Comparison of ENCODE assay signal across 8 mouse cellular contexts in the genomic region with DNA sequence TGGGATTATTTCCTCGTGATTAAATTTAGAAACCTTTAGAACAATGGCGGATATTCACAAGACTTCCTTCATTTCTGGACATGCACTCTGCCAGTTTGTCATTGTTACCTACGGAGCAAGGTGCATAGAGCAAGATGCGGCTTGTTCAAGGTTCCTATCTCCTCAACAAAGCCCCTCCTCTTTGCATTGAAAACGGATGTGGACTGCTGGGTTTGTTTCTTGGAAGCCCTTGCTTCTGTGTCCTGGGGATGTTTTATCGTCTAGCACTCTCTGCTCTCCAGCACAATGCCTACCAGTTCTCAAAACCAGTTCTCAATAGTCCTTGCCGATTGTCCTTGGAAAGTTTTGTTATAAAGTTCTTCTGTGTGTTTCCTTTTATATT. TPM values are rescaled to one million over a fixed set of nuclear protein-coding genes. Genes with fewer than 3 reads are reported as not detected.
DNase-seq lines count a peak whose midpoint lies in the region; ATAC-seq and TF ChIP-seq lines count a peak whose summit lies in the region.

No protein-coding gene starts in this region.

- H3K4me1 ChIP-seq in liver, adult 2 months (ENCODE audit: control insufficient read depth, insufficient read depth, low read length), result peaks cover 16% of the 10 kb centered on the region
- 0 out of 2 replicates have a peak, but pooled peaks cover 3% of the 10 kb centered on the region for H3K4me1 ChIP-seq in embryonic facial prominence, embryonic 12.5 days
- no peaks in the 10 kb centered on the region for H3K4me1 ChIP-seq in hindbrain, postnatal 0 days (ENCODE audit: insufficient read depth, low read length)

- peak overlapping the region; percentile 85; the same call in 1 of the 2 replicates for H3K4me2 ChIP-seq in embryonic facial prominence, embryonic 12.5 days (replicated peaks)
- H3K4me2 ChIP-seq in hindbrain, postnatal 0 days (ENCODE audit: low read depth, low read length), result peak overlapping the region; percentile 75
- H3K4me2 ChIP-seq in myocyte (ENCODE audit: low read depth), result peak overlapping the region; percentile 97

- ATAC-seq in embryonic facial prominence, embryonic 12.5 days (ENCODE audit: insufficient number of reproducible peaks, insufficient read depth, low FRiP score, low TSS enrichment), result no peak
- ATAC-seq in hindbrain, postnatal 0 days, result no peak

- H3K79me2 ChIP-seq in liver, adult 2 months (ENCODE audit: control insufficient read depth, insufficient read depth, low read length), result peaks cover 6% of the 10 kb centered on the region; the same call in 1 of the 2 replicates
- peaks cover 26% of the 10 kb centered on the region for H3K79me2 ChIP-seq in myocyte (ENCODE audit: control insufficient read depth, insufficient read depth)

- H3K36me3 ChIP-seq in liver, adult 2 months (ENCODE audit: control insufficient read depth, insufficient read depth, low read length), result peaks cover 4% of the 10 kb centered on the region; the same call in 1 of the 2 replicates
- H3K36me3 ChIP-seq in embryonic facial prominence, embryonic 12.5 days, result no peaks in the 10 kb centered on the region
- H3K36me3 ChIP-seq in hindbrain, postnatal 0 days (ENCODE audit: insufficient read depth, low read length), result no peaks in the 10 kb centered on the region
- H3K36me3 ChIP-seq in myocyte (ENCODE audit: control insufficient read depth, insufficient read depth), result no peaks in the 10 kb centered on the region

- no peak for DNase-seq in liver, adult 2 months (ENCODE audit: extremely low read depth, low read depth, low spot score)
- no peak for DNase-seq in liver
- DNase-seq in hindbrain, postnatal 0 days (ENCODE audit: low spot score), result no peak
- no peak for DNase-seq in retina, embryonic 14.5 days (ENCODE audit: low spot score)
- no peak for DNase-seq in gastrocnemius, adult 18-20 months (ENCODE audit: low spot score)
- no peak for DNase-seq in adrenal gland, postnatal 25 days

- no peak for TF ChIP-seq POLR2A in liver, adult 2 months (IDR thresholded peaks at IDR 0.05; ENCODE audit: extremely low read depth, insufficient read depth, low read length)
- TF ChIP-seq POLR2A in myocyte (IDR thresholded peaks at IDR 0.05; ENCODE audit: insufficient read length, low read depth), result no peak

- TF ChIP-seq CTCF in liver, adult 2 months (IDR thresholded peaks at IDR 0.05; ENCODE audit: low read depth, low read length), result no peak
- no peak for TF ChIP-seq CTCF in hindbrain, postnatal 0 days (IDR thresholded peaks at IDR 0.05; ENCODE audit: low read depth)

- 47% methylated on average over 7 of the region's 7 CpGs for WGBS in liver, adult 2 months
- 29% methylated on average over 7 of the region's 7 CpGs for WGBS in embryonic facial prominence, embryonic 12.5 days
- WGBS in hindbrain, postnatal 0 days, result 36% methylated on average over 7 of the region's 7 CpGs

- H3ac ChIP-seq in myocyte (ENCODE audit: control insufficient read depth, insufficient read length), result no peak overlapping the region

- peak overlapping the region; percentile 19; the same call in 1 of the 2 replicates for H3K9ac ChIP-seq in liver, adult 2 months (ENCODE audit: low read depth, low read length)
- no peak overlapping the region for H3K9ac ChIP-seq in embryonic facial prominence, embryonic 12.5 days
- no peak overlapping the region for H3K9ac ChIP-seq in hindbrain, postnatal 0 days (replicated peaks; ENCODE audit: low read length)

- H3K9me3 ChIP-seq in embryonic facial prominence, embryonic 12.5 days, result no peaks in the 10 kb centered on the region
- no peaks in the 10 kb centered on the region for H3K9me3 ChIP-seq in hindbrain, postnatal 0 days (ENCODE audit: low read length)

- H3K27me3 ChIP-seq in liver, adult 2 months (ENCODE audit: control insufficient read depth, insufficient read depth, low read length), result no peaks in the 10 kb centered on the region
- peaks cover 16% of the 10 kb centered on the region for H3K27me3 ChIP-seq in embryonic facial prominence, embryonic 12.5 days
- H3K27me3 ChIP-seq in hindbrain, postnatal 0 days (ENCODE audit: insufficient read depth, low read length), result no peaks in the 10 kb centered on the region
- no peaks in the 10 kb centered on the region for H3K27me3 ChIP-seq in myocyte (ENCODE audit: control insufficient read depth, insufficient read depth, insufficient read length)

- H3K27ac ChIP-seq in liver, adult 2 months (replicated peaks; ENCODE audit: insufficient read depth, low read depth, low read length), result peak overlapping the region; percentile 30; the same call in 1 of the 2 replicates
- no peak overlapping the region for H3K27ac ChIP-seq in embryonic facial prominence, embryonic 12.5 days
- H3K27ac ChIP-seq in hindbrain, postnatal 0 days, result no peak overlapping the region

- H3K4me3 ChIP-seq in liver, adult 2 months (ENCODE audit: insufficient read depth, low read depth, low read length), result no peak overlapping the region
- no peak overlapping the region for H3K4me3 ChIP-seq in embryonic facial prominence, embryonic 12.5 days
- peak overlapping the region; percentile 76; the same call in 1 of the 2 replicates for H3K4me3 ChIP-seq in hindbrain, postnatal 0 days (ENCODE audit: low read length)
- H3K4me3 ChIP-seq in myocyte, result peak overlapping the region; percentile 48

TF ChIP-seq in myocyte, 11 proteins besides CTCF, POLR2A, EP300 and RAD21:
- no peak for TF ChIP-seq MYOG (IDR thresholded peaks at IDR 0.05; ENCODE audit: control insufficient read depth in 1 of 3, insufficient read depth in 1 of 3, insufficient read length in 2 of 3, low read depth in 2 of 3)
- TF ChIP-seq REST (IDR thresholded peaks at IDR 0.05; ENCODE audit: insufficient read depth, insufficient read length), result no peak
- no peak for TF ChIP-seq POLR2AphosphoS2 (IDR thresholded peaks at IDR 0.05; ENCODE audit: insufficient read length, low read depth)
- TF ChIP-seq MYOD1 (IDR thresholded peaks at IDR 0.05; ENCODE audit: control insufficient read depth in 1 of 3, insufficient read length in 2 of 3, low read depth in 2 of 3), result no peak
- TF ChIP-seq E2F4 (IDR thresholded peaks at IDR 0.05; ENCODE audit: insufficient read depth), result no peak
- TF ChIP-seq CEBPB (IDR thresholded peaks at IDR 0.05; ENCODE audit: insufficient read depth, poor library complexity, severe bottlenecking), result no peak

RNA-seq across cellular contexts. Expression of gene Slc25a30, which starts 0.9 kb away (rescaled TPM):
- total RNA-seq in liver, adult 2 months (2014; rRNA removed), result 10.5 and 14.8 TPM in 2 replicates
- polyA plus RNA-seq in liver, adult 2 months (2012; rRNA removed), result 7.3 and 17.4 TPM in 2 replicates
- polyA plus RNA-seq in embryonic facial prominence, embryonic 12.5 days (2016; fragmentation: Nextera tagmentation; extraction: Ambion mirVana), result 5.3 and 5.5 TPM in 2 replicates
- total RNA-seq in hindbrain, postnatal 0 days (2014; rRNA removed), result 17.4 and 27.2 TPM in 2 replicates
- polyA plus RNA-seq in hindbrain, postnatal 0 days (2015; fragmentation: Nextera tagmentation; extraction: Ambion mirVana), result 4.8 and 6.0 TPM in 2 replicates
- 13.0 TPM for polyA plus RNA-seq in myocyte (2012; fragmentation: generic; extraction: Trizol)
- total RNA-seq in gastrocnemius, adult 18-20 months (2021), result 1 to 10 TPM; 6.6 to 9.2 TPM
- total RNA-seq in adrenal gland, postnatal 25 days (2021), result 246 and 276 TPM in 2 replicates

RNA-seq across cellular contexts. Expression of gene Cog3, which starts 33.5 kb away (rescaled TPM):
- total RNA-seq in liver, adult 2 months (2014; rRNA removed), result 10.9 and 12.3 TPM in 2 replicates
- polyA plus RNA-seq in liver, adult 2 months (2012; rRNA removed), result 4.2 and 5.3 TPM in 2 replicates
- 25.4 and 27.1 TPM in 2 replicates for polyA plus RNA-seq in embryonic facial prominence, embryonic 12.5 days (2016; fragmentation: Nextera tagmentation; extraction: Ambion mirVana)
- 21.2 and 21.6 TPM in 2 replicates for total RNA-seq in hindbrain, postnatal 0 days (2014; rRNA removed)
- 11.1 and 12.0 TPM in 2 replicates for polyA plus RNA-seq in hindbrain, postnatal 0 days (2015; fragmentation: Nextera tagmentation; extraction: Ambion mirVana)
- polyA plus RNA-seq in myocyte (2012; fragmentation: generic; extraction: Trizol), result 7.7 TPM
- 1 to 10 TPM; 7.3 to 8.1 TPM for total RNA-seq in gastrocnemius, adult 18-20 months (2021)
- 24.9 and 29.8 TPM in 2 replicates for total RNA-seq in adrenal gland, postnatal 25 days (2021)

RNA-seq across cellular contexts. Expression of gene Tpt1, which starts 57.1 kb away (rescaled TPM):
- total RNA-seq in liver, adult 2 months (2014; rRNA removed), result 1,382 and 1,429 TPM in 2 replicates
- polyA plus RNA-seq in liver, adult 2 months (2012; rRNA removed), result 1,392 and 1,422 TPM in 2 replicates
- polyA plus RNA-seq in embryonic facial prominence, embryonic 12.5 days (2016; fragmentation: Nextera tagmentation; extraction: Ambion mirVana), result 956 and 977 TPM in 2 replicates
- 377 and 433 TPM in 2 replicates for total RNA-seq in hindbrain, postnatal 0 days (2014; rRNA removed)
- 731 and 750 TPM in 2 replicates for polyA plus RNA-seq in hindbrain, postnatal 0 days (2015; fragmentation: Nextera tagmentation; extraction: Ambion mirVana)
- polyA plus RNA-seq in myocyte (2012; fragmentation: generic; extraction: Trizol), result 6,214 TPM
- total RNA-seq in gastrocnemius, adult 18-20 months (2021), result 1,000 to 10,000 TPM; 3,564 to 3,853 TPM
- 2,613 and 2,647 TPM in 2 replicates for total RNA-seq in adrenal gland, postnatal 25 days (2021)

Comparison
In these comparisons a context has a peak if more than half of its experiments do, and no peak if none do; other contexts are left out.
1. H3K4me3 ChIP-seq: peak in hindbrain, postnatal 0 days (single experiment) and myocyte (single experiment); none in liver, adult 2 months (single experiment) and embryonic facial prominence, embryonic 12.5 days (single experiment).
2. Peak in every context shown above with its lines, with median percentiles within 50 percentile points of each other: H3K4me2 ChIP-seq.